Mouse (Mus musculus) yolk sac, embryonic 10.5 days (tissue): ENCODE results near the gene Taf11.
A peak's percentile ranks its signal among the peaks of the same experiment; 100 is the strongest.

Source experiments
- DNase-seq: peaks from one replicate; pipeline ENCODE4 v3.0.0-alpha.2; 2017; ENCODE audit warnings: low spot score

Gene Taf11

GRCm38 (mm10) chr17:27920676-27921075, 11.0 kb upstream of the Taf11 start:
- no peak for DNase-seq

- DNase-seq = no peak
These were observed 6.7 kb upstream of the Taf11 start for GRCm38 (mm10) chr17:27916366-27916765.

DNA sequence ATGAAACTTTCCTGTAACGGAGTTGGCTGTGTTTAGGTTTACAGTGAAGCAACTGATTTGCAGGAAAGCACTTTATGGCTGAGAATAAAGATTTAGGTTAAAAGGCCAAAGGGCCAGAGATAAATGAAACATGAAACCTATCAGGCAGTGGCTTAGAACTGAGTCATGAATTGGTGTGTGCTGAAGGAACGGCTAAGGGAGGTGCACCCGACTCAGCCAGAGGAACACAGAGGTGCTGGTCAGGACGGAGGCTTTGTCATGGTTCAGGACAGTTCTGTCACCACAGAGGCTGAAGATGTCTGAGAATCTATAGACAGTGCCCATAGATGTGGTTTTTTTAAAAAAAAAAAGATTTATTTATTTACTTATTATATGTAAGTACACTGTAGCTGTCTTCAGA, 5.1 kb upstream of the Taf11 start:
- no peak for DNase-seq

DNA sequence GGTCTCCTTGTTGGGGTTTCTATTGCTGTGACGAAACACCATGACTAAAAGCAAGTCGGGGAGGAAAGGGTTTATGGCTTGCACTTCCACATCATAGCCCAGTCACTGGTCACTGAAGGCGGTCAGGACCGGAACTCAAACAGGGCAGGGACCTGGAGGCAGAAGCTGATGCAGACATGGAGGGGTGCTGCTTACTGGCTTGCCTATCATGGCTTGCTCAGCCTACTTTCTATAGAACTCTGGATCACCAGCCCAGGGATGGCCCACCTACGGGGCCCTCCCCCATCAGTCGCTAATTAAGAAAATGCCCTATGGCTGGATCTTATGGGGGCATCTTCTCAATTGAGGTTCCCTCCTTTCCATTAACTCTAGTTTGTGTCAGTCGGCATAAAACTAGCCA, 1.7 kb upstream of the Taf11 start:
- no peak for DNase-seq

DNA sequence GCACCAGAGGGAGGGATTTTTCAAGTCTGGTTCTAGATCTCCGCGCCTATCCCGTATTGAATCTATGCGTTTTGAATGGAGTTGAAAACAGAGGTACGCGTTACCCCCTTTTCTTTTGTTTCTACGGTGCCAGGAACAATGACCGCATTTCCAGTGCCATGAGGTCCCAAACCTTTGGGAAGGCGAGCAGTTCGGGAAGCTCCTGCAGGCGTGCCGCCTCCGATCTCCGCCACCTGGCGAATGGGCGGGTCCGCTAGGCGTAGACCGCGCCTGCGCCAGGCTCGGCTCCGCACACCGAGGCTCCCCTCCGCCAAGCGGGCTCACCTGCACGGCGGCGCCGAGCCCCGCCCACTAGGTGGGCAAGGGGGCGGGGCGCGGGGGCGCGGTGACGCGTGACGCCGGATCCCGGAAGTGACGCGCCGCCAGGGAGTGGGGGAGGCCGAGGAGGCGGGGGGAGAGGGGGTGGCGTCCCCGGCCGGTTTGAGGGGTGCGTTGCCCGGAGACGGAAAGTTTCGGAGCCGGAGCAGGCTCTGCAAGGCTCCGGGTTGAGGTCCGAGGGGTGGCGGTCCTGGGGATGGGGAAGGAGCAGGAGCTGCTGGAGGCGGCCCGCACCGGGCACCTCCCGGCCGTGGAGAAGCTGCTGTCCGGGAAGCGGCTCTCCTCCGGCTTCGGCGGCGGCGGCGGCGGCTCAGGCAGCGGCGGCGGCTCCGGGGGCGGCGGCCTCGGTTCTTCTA, 589 bp downstream of the Taf11 start, which contains the start of gene Anks1:
Gene Anks1, plus strand, starts transcription at position 419 of the 734 bp plus-strand sequence.
- peak; percentile 89 for DNase-seq

- DNase-seq = no peak
These were observed 1.3 kb downstream of the Taf11 start for GRCm38 (mm10) chr17:27908206-27908887.

- peak; percentile 91 for DNase-seq
These were observed 2.0 kb downstream of the Taf11 start for GRCm38 (mm10) chr17:27907512-27908205.

- no peak for DNase-seq
These were observed 23.0 kb downstream of the Taf11 start for GRCm38 (mm10) chr17:27886499-27887210.

- DNase-seq = no peak
These were observed 25.6 kb downstream of the Taf11 start for GRCm38 (mm10) chr17:27883994-27884393.

- no peak for DNase-seq
These were observed 26.5 kb downstream of the Taf11 start for GRCm38 (mm10) chr17:27883129-27883528.

DNA sequence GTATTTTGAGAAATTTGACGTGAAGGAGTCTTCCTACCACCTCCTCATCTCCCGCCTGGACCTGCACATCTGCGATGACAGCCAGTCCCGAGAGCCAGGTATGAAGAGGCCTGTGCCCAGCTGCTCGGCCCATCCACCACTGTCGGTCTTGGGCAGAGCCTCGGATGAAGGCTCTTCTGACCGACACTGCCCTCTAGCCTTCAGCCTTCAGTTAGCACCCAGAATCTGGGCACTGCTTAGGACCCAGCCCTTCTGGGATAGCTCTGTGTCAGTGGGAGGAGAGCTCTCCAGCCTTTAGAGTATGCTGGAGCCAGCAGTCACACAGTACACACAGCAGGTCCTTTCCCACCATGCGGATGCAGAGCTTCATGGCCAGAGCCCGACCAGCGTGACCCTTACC, 28.1 kb downstream of the Taf11 start:
- DNase-seq = no peak

GRCm38 (mm10) chr17:27874510-27874909, 35.1 kb downstream of the Taf11 start:
- no peak for DNase-seq

GRCm38 (mm10) chr17:27873583-27873982, 36.1 kb downstream of the Taf11 start:
- no peak for DNase-seq

DNA sequence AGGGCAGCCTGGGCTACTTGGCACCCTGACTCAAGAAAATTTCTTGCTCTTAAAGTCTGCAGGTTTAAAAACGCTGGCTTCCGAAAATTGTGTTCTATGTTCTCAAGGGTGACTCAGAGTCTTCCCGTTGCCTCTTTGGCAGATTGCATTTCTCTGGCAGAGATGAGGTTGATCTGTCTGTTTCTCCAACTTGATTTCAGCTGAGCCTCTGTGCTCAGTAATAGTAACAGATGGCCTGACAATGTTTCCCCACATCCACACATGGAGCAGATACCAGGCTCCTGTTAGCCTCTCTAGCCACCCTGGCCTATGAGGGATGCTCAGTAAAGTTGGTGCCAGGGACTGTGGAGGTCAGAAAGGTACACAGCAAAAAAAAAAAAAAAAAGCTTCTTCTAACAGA, 37.8 kb downstream of the Taf11 start:
- DNase-seq = no peak

GRCm38 (mm10) chr17:27866737-27867136, 42.9 kb downstream of the Taf11 start:
- no peak for DNase-seq

DNA sequence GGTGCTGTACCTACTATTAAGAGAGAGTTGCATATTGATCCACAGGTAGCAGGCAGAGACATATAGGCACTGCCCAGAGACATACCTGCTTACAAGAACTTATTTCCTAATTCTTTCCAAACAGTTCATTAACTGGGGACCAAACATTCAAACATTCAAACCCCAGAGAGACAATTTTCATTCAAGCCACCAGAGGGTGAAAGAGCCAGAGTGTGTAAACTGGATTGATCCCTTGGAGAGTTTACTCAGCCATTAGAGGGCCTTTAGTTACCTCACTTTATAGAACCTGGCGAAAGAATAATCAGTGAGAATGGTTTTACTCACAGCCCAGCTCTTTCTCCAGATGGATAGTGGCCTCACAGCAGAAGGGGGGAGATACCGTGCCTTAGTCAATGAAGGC, 44.2 kb downstream of the Taf11 start:
- DNase-seq = no peak

GRCm38 (mm10) chr17:27859131-27859530, 50.5 kb downstream of the Taf11 start:
- no peak for DNase-seq

DNA sequence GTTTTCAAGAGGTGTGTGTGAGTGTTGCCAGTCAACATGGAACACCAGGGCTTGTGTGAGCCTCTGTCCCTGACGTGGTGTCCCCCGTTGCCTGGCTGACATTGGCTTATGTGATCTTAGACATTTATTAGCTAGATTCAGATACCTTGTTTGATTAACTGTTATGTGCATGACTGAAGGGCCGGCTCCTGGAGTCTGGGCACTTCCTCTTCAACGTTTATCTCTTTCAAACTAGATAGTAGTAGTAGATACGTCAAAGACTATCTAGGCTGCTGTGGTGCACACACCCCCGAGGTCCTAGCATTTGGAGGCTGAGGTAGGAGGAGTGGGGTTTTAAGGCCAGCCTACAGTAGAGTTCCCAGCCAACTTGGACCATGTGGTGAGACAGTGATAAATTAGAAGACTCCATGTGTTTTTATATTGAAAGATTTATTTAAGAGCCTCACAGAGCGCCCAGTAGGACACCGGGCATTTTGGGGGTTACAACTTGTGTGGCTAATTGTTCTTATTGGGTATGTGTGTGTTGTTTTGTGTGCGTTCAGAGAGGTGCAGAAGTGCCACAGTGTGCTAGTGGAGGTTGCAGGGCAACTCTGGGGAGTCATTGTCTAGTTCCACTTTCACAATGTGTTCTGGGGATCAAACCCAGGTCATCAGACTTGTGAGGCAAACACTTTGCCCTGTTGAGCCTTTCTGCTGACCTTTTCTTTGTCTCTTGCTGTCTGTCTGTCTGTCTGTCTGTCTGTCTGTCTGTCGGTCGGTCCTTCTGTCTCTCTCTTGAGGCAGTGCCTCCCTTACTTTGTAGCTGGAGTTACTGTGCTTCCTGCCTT, 51.8 kb downstream of the Taf11 start:
- no peak for DNase-seq

DNA sequence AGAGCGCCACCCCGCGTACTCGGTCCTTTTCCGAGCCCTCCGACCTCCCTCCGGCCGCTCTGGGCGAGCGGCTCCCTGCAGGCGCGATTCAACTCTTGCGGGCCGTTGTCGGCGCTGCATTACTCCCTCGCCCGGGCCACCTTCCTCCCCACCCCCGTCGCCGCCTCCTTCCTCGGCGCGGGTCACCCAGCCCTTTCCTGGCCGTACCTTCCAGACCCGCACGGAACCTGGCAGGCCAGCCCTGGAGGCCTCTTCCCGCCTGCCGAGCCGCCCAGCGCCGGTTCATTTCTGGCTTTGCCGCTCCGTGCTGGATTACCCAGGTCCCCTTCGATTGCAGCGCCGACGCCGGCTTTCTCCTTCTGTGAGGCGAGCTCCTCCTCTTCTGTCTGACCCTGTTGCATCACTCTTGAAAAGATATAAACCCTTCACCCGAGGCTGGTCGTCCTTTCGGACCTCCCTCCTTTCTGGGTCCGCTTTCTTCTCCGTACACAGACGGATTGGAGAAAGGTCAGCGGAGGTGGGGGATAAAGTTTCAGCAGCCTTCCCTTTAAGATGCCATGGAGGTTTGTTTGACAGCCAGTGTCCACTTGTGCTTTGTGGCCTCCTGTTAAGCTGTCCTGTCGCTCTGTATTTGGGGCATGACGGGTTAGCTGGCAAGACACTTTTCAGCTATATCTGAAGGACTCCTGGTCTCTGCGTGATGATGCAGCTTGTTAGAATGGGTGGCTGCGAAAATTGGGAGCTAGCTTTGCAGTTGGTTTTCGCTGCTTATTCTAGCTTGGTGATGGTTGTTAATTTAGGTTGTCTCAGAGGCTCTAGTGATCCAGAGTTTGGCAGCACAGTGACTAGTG, 52.6 kb downstream of the Taf11 start:
- DNase-seq = peak; percentile 81

DNA sequence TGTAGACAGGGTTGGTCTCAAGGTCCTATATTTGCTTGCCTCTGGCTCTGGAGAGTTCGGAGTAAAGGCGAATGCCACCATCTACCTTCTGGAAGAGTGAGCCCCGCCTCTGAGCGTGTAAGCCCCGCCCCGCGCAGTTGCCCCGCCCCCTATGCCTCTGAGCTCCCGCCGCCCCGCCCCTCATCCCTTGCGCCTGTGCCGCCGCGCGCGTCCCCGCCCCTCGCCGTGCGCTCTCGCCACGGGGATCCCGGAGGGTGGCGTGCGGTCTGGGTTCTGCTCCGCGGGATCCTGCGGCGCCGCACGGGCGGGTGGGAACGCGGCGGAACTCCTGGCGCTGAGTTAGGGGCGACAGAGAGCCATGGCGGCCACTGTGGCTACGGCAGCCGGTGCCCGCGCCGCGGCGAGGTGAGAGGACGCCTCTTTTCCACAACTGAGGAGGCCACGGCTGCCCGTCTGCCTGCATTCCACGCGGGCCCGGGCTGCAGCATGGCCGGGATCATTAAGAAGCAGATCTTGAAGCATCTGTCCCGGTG, 53.3 kb downstream of the Taf11 start, which contains the start of gene Uhrf1bp1:
Gene Uhrf1bp1, plus strand, starts transcription at position 177 of the 533 bp plus-strand sequence.
- peak; percentile 87 for DNase-seq
